Mouse (Mus musculus) ES-Bruce4 (cell line): ENCODE data around the gene Kif3a.

Source experiments
- CTCF ChIP-seq: IDR thresholded peaks from one replicate; pipeline ENCODE4 v1.8.1; 2011; ENCODE audit warnings: low read depth, low read length
- EP300 ChIP-seq: IDR thresholded peaks from 2 replicates; pipeline ENCODE4 v1.6.1; 2011; ENCODE audit warnings: low read depth, low read length; ENCODE audit not compliant: insufficient read depth
- POLR2A ChIP-seq: IDR thresholded peaks from one replicate; pipeline ENCODE4 v1.8.1; 2011; ENCODE audit warnings: low read length; ENCODE audit not compliant: insufficient read depth

- TF ChIP-seq CTCF (no peak), POLR2A (no peak), EP300 (no peak)
These were observed 70.7 kb downstream of the Kif3a start for GRCm38 (mm10) chr11:53637803-53638260.
